Mouse (Mus musculus) forebrain, embryonic 15.5 days (tissue): ENCODE results near the gene Espn. TPM values are rescaled to one million over a fixed set of nuclear protein-coding genes. Genes with fewer than 3 reads are reported as not detected.

Experiments used
- ATAC-seq: fragments of 200-750 bp; cut with Nextera tagmentation; replicated peaks from 2 replicates; pipeline ENCODE4 v1.8.0; 2017; ENCODE audit warnings: mild to moderate bottlenecking, moderate TSS enrichment, moderate library complexity
- H3K27ac ChIP-seq: fragments of 300-500 bp; sonication (generic); replicated peaks from 2 replicates; pipeline ENCODE4 v1.5.1; 2015; ENCODE audit warnings: mild to moderate bottlenecking, inconsistent platforms
- H3K27me3 ChIP-seq: fragments of 300-500 bp; sonication (generic); 2 replicates; pipeline ENCODE4 v1.6.1; 2015; ENCODE audit warnings: inconsistent platforms
- H3K36me3 ChIP-seq: fragments of 300-500 bp; sonication (generic); 2 replicates; pipeline ENCODE4 v1.6.1; 2015; ENCODE audit warnings: mild to moderate bottlenecking, inconsistent platforms
- H3K4me1 ChIP-seq: fragments of 300-500 bp; sonication (generic); 2 replicates; pipeline ENCODE4 v1.6.1; 2015; ENCODE audit warnings: inconsistent platforms
- H3K4me2 ChIP-seq: fragments of 300-500 bp; sonication (generic); replicated peaks from 2 replicates; pipeline ENCODE4 v1.6.1; 2015; ENCODE audit warnings: mild to moderate bottlenecking, inconsistent platforms
- H3K4me3 ChIP-seq: fragments of 300-500 bp; sonication (generic); 2 replicates; pipeline ENCODE4 v1.5.1; 2015; ENCODE audit warnings: mild to moderate bottlenecking, inconsistent platforms
- H3K9ac ChIP-seq: fragments of 300-500 bp; sonication (generic); replicated peaks from 2 replicates; pipeline ENCODE4 v1.6.1; 2015; ENCODE audit warnings: mild to moderate bottlenecking, inconsistent platforms
- H3K9me3 ChIP-seq: fragments of 300-500 bp; sonication (generic); 2 replicates; pipeline ENCODE4 v1.6.1; 2016; ENCODE audit warnings: inconsistent platforms
- WGBS: fragments of 180-500 bp; shearing (Covaris S2); methylation state at CpG from one replicate; pipeline ENCODE4 v1.1.7; 2015; ENCODE audit warnings: mixed read lengths; 5-methylcytosine and 5-hydroxymethylcytosine counted together
- polyA plus RNA-seq: library from polyadenylated mRNA; unstranded; fragments of >200 nt; fragmentation: Nextera tagmentation; extraction: Ambion mirVana; gene quantifications from 2 replicates; pipeline ENCODE4 v1.2.1, GENCODE M21; 2015

Espn gene
- polyA plus RNA-seq = 0.09 and 0.10 TPM in 2 replicates

- H3K27me3 ChIP-seq = peaks cover 53% of the 10 kb centered on the region
- peaks cover 16% of the 10 kb centered on the region for H3K4me1 ChIP-seq
- peak; percentile 60 for ATAC-seq
- no peak within 1 kb of the TSS for H3K27ac ChIP-seq
- H3K4me2 ChIP-seq = peak within 1 kb of the TSS; percentile 35
- H3K4me3 ChIP-seq = peak within 1 kb of the TSS; percentile 27
- no peaks in the 10 kb centered on the region for H3K36me3 ChIP-seq
- no peaks in the 10 kb centered on the region for H3K9me3 ChIP-seq
- H3K9ac ChIP-seq = no peak within 1 kb of the TSS
- under 1% methylated on average over 54 of the region's 57 CpGs for WGBS
These were observed at the start of gene Espn for GRCm38 (mm10) chr4:152151966-152152544. TSS of gene Espn (minus strand) at chr4:152152371.

GRCm38 (mm10) chr4:152201492-152201891 lies 49.3 kb upstream of the Espn start:
- no peaks in the 10 kb centered on the region for H3K27me3 ChIP-seq
- no peak overlapping the region for H3K9ac ChIP-seq
- no peak overlapping the region for H3K4me2 ChIP-seq
- no peak overlapping the region for H3K27ac ChIP-seq
- H3K4me3 ChIP-seq = no peak overlapping the region
- WGBS = 75% methylated on average over 6 of the region's 6 CpGs
- no peak for ATAC-seq
- H3K4me1 ChIP-seq = peaks cover 6% of the 10 kb centered on the region
- no peaks in the 10 kb centered on the region for H3K36me3 ChIP-seq
- H3K9me3 ChIP-seq = no peaks in the 10 kb centered on the region

GRCm38 (mm10) chr4:152199617-152200016 lies 47.4 kb upstream of the Espn start:
- no peaks in the 10 kb centered on the region for H3K9me3 ChIP-seq
- no peak overlapping the region for H3K27ac ChIP-seq
- ATAC-seq = no peak
- H3K27me3 ChIP-seq = no peaks in the 10 kb centered on the region
- no peak overlapping the region for H3K4me3 ChIP-seq
- no peaks in the 10 kb centered on the region for H3K36me3 ChIP-seq
- WGBS = 88% methylated on average over 1 of the region's 1 CpGs
- no peak overlapping the region for H3K9ac ChIP-seq
- H3K4me1 ChIP-seq = peaks cover 6% of the 10 kb centered on the region
- no peak overlapping the region for H3K4me2 ChIP-seq

GRCm38 (mm10) chr4:152197545-152197944 lies 45.4 kb upstream of the Espn start:
- peaks cover 8% of the 10 kb centered on the region for H3K4me1 ChIP-seq
- H3K9me3 ChIP-seq = no peaks in the 10 kb centered on the region
- H3K9ac ChIP-seq = no peak overlapping the region
- no peak for ATAC-seq
- WGBS = 89% methylated on average over 5 of the region's 5 CpGs
- H3K27me3 ChIP-seq = no peaks in the 10 kb centered on the region
- H3K4me2 ChIP-seq = no peak overlapping the region
- no peak overlapping the region for H3K27ac ChIP-seq
- no peak overlapping the region for H3K4me3 ChIP-seq
- H3K36me3 ChIP-seq = no peaks in the 10 kb centered on the region

- Histone ChIP-seq H3K27ac (no peak overlapping the region), H3K4me3 (no peak overlapping the region), H3K9ac (no peak overlapping the region), H3K4me2 (no peak overlapping the region), H3K27me3 (no peaks in the 10 kb centered on the region), H3K36me3 (no peaks in the 10 kb centered on the region), H3K9me3 (no peaks in the 10 kb centered on the region), H3K4me1 (peaks cover 11% of the 10 kb centered on the region)
- 96% methylated on average over 9 of the region's 9 CpGs for WGBS
- no peak for ATAC-seq
These were observed 44.1 kb upstream of the Espn start for GRCm38 (mm10) chr4:152196276-152196675.

GRCm38 (mm10) chr4:152194476-152195175 lies 42.5 kb upstream of the Espn start:
- no peak for ATAC-seq

GRCm38 (mm10) chr4:152192569-152192968 lies 40.4 kb upstream of the Espn start:
- H3K27ac ChIP-seq = peak overlapping the region; percentile 36
- no peak overlapping the region for H3K4me3 ChIP-seq
- WGBS = 12% methylated on average over 4 of the region's 4 CpGs
- no peak for ATAC-seq
- H3K4me2 ChIP-seq = no peak overlapping the region
- H3K9me3 ChIP-seq = no peaks in the 10 kb centered on the region
- no peaks in the 10 kb centered on the region for H3K27me3 ChIP-seq
- H3K9ac ChIP-seq = no peak overlapping the region
- peaks cover 22% of the 10 kb centered on the region for H3K4me1 ChIP-seq
- no peaks in the 10 kb centered on the region for H3K36me3 ChIP-seq

More at GRCm38 (mm10) chr4:152194476-152195175, 42.5 kb upstream of the Espn start:
- no peak overlapping the region for H3K27ac ChIP-seq
- H3K9ac ChIP-seq = no peak overlapping the region
- WGBS = 84% methylated on average over 3 of the region's 3 CpGs
- H3K9me3 ChIP-seq = no peaks in the 10 kb centered on the region
- no peaks in the 10 kb centered on the region for H3K36me3 ChIP-seq
- no peak overlapping the region for H3K4me2 ChIP-seq
- H3K4me3 ChIP-seq = no peak overlapping the region
- no peaks in the 10 kb centered on the region for H3K27me3 ChIP-seq
- H3K4me1 ChIP-seq = peaks cover 22% of the 10 kb centered on the region

GRCm38 (mm10) chr4:152190701-152191100 lies 38.5 kb upstream of the Espn start:
- Histone ChIP-seq H3K4me2 (no peak overlapping the region), H3K9ac (no peak overlapping the region), H3K27me3 (no peaks in the 10 kb centered on the region), H3K36me3 (no peaks in the 10 kb centered on the region), H3K9me3 (no peaks in the 10 kb centered on the region), H3K4me3 (no peak overlapping the region), H3K27ac (no peak overlapping the region), H3K4me1 (peaks cover 32% of the 10 kb centered on the region)
- 83% methylated on average over 5 of the region's 5 CpGs for WGBS
- ATAC-seq = no peak

GRCm38 (mm10) chr4:152190096-152190653 lies 38.0 kb upstream of the Espn start:
- H3K36me3 ChIP-seq = no peaks in the 10 kb centered on the region
- no peak overlapping the region for H3K9ac ChIP-seq
- peaks cover 37% of the 10 kb centered on the region for H3K4me1 ChIP-seq
- H3K4me3 ChIP-seq = no peak overlapping the region
- ATAC-seq = no peak
- no peaks in the 10 kb centered on the region for H3K27me3 ChIP-seq
- H3K27ac ChIP-seq = no peak overlapping the region
- H3K4me2 ChIP-seq = no peak overlapping the region
- no peaks in the 10 kb centered on the region for H3K9me3 ChIP-seq
- WGBS = 52% methylated on average over 11 of the region's 11 CpGs

- WGBS = 88% methylated on average over 4 of the region's 4 CpGs
- no peak overlapping the region for H3K4me3 ChIP-seq
- H3K9me3 ChIP-seq = no peaks in the 10 kb centered on the region
- H3K9ac ChIP-seq = no peak overlapping the region
- H3K4me2 ChIP-seq = no peak overlapping the region
- no peaks in the 10 kb centered on the region for H3K36me3 ChIP-seq
- H3K27ac ChIP-seq = no peak overlapping the region
- no peaks in the 10 kb centered on the region for H3K27me3 ChIP-seq
- no peak for ATAC-seq
- H3K4me1 ChIP-seq = peaks cover 42% of the 10 kb centered on the region
These were observed 37.5 kb upstream of the Espn start for GRCm38 (mm10) chr4:152189691-152190090.

GRCm38 (mm10) chr4:152189071-152189470 lies 36.9 kb upstream of the Espn start:
- Histone ChIP-seq H3K4me2 (no peak overlapping the region), H3K9me3 (no peaks in the 10 kb centered on the region), H3K27me3 (no peaks in the 10 kb centered on the region), H3K36me3 (no peaks in the 10 kb centered on the region), H3K9ac (no peak overlapping the region), H3K27ac (no peak overlapping the region), H3K4me3 (no peak overlapping the region), H3K4me1 (peaks cover 47% of the 10 kb centered on the region)
- WGBS = 84% methylated on average over 6 of the region's 6 CpGs
- no peak for ATAC-seq

GRCm38 (mm10) chr4:152188651-152189050 lies 36.5 kb upstream of the Espn start:
- Histone ChIP-seq H3K4me3 (no peak overlapping the region), H3K4me1 (peaks cover 47% of the 10 kb centered on the region), H3K4me2 (no peak overlapping the region), H3K36me3 (no peaks in the 10 kb centered on the region), H3K9ac (no peak overlapping the region), H3K27me3 (no peaks in the 10 kb centered on the region), H3K27ac (no peak overlapping the region), H3K9me3 (no peaks in the 10 kb centered on the region)
- no peak for ATAC-seq
- 92% methylated on average over 2 of the region's 2 CpGs for WGBS
